Mouse (Mus musculus) CH12.LX (cell line): ENCODE results near the gene Clk2.

Experiments
- CTCF ChIP-seq, 2 experiments: IDR thresholded peaks in 1 of 2; conservative IDR thresholded peaks in 1 of 2; 2 replicates each; pipeline ENCODE4 v1.5.1; 2011 to 2012; ENCODE audit warnings: low read depth in 2 of 2, low read length in 2 of 2, improper control_type of control experiment in 1 of 2, inconsistent platforms in 1 of 2, mild to moderate bottlenecking in 1 of 2, moderate library complexity in 1 of 2
- EP300 ChIP-seq: IDR thresholded peaks from 2 replicates; pipeline ENCODE4 v1.6.1; 2011; ENCODE audit warnings: low read length, improper control_type of control experiment
- MEF2A ChIP-seq: IDR thresholded peaks from 2 replicates; pipeline ENCODE4 v1.6.1; 2014; ENCODE audit warnings: low read depth, mild to moderate bottlenecking, inconsistent platforms, low read length, improper control_type of control experiment, borderline replicate concordance
- NRF1 ChIP-seq: IDR thresholded peaks from 2 replicates; pipeline ENCODE4 v1.6.1; 2014; ENCODE audit warnings: low read depth, mild to moderate bottlenecking, inconsistent platforms, low read length, improper control_type of control experiment, moderate library complexity
- TCF12 ChIP-seq: IDR thresholded peaks from 2 replicates; pipeline ENCODE4 v1.6.1; 2014; ENCODE audit warnings: low read depth, mild to moderate bottlenecking, inconsistent platforms, low read length, improper control_type of control experiment
- ZMIZ1 ChIP-seq: IDR thresholded peaks from 2 replicates; pipeline ENCODE4 v1.6.1; 2012; ENCODE audit warnings: low read depth, mild to moderate bottlenecking, inconsistent platforms, low read length, improper control_type of control experiment

DNA sequence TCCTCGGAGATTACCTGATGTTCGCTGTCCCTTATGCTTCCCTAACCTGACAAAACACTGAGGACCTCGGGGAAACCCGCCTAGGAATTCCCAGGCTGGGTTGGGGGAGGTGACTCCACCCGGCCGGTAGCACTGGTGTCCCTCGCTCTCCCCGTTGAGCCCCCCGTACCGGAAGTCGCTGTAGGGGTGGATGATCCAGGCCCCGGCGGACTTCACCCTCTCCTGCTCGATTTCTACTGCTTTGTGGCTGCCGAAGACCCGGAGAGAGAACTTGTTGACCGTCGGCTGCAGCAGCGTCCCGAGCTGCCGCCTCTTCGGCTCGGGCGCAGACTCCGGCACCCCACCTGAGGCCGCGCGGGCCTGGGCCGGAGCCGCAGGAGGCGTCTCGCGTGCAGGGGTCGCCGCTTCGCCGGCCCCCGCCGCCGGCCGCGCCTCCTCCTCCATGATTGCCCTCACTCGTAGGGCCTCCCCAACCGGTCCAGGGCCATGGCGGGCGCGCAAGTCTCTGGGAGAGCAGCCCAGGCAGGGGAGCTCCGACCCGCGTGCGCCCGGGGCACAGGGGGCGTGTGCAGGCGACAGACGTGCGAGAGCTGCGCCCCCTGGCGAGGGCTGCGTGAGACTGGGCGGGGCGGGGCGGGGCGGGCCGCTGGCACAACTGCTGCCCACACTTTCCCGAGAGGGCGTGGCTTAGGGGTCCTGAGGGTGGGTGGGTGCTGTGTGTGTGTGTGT lies 4.8 kb upstream of the Clk2 start, which contains the start of gene Hcn3:
- TF ChIP-seq EP300 (no peak), MEF2A (no peak), NRF1 (peak; percentile 52), TCF12 (peak; percentile 36; the same call in 1 of the 2 replicates), CTCF (conservative IDR thresholded peaks at IDR 0.05 in 1 of 2, IDR thresholded peaks at IDR 0.05 in 1 of 2; ENCODE audit: low read depth in 2 of 2, low read length in 2 of 2) (peak in 1 of 2 experiments; percentile 72; a peak in 2 of 4 replicates), ZMIZ1 (no peak)
